Mouse (Mus musculus) central nervous system, embryonic 14 days (tissue): Measurements from ENCODE around the gene Sdsl. TPM values are rescaled to one million over a fixed set of nuclear protein-coding genes. Genes with fewer than 3 reads are reported as not detected.

Source experiments
- polyA plus RNA-seq: library from polyadenylated mRNA; depleted of rRNA; stranded (reverse); fragments of >200 nt; gene quantifications from 2 replicates; pipeline ENCODE4 v1.2.3, GENCODE M21; 2012; rRNA removed

Sdsl gene
- 7.8 and 9.8 TPM in 2 replicates for polyA plus RNA-seq

GRCm38 (mm10) chr5:120472770-120473169 is at the start of gene Sdsl:
Gene Sdsl, minus strand, starts transcription at chr5:120472810.

DNA sequence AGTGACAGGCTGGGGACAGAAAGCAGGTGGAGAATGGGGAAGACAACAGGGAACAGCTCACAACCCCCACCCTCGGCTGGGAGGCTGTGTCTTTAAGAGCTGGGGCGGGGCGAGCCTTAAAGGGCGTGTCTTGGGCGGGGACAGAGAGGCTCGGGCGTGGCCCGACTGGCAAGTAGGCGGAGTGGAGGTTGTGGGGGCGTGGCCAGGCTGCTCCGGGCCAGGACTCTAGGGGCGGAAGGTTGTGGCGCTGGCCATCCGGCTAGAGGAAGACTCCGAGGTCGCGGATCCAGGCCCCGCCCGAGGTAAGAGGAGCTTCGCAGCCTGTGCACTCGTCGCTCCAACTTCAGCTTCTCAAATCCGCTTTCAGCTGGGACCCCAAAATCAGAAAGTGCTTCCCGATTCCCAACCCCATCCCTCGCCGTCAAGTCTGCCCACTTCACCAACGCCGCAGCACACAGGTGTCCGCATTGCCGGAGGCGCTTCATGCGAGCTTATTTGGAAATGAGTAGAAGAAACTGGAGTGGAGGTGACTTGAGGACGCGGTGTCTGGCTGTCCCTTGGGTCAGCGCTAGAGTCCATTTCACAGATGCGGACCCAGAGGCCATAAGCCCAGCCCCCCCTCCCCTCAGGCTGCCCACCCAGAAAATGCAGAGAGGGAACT is 38.5 kb upstream of the Sdsl start, which contains the start of gene Slc8b1:
Slc8b1 (plus strand) TSS at position 187 of the 661 bp plus-strand sequence.

DNA sequence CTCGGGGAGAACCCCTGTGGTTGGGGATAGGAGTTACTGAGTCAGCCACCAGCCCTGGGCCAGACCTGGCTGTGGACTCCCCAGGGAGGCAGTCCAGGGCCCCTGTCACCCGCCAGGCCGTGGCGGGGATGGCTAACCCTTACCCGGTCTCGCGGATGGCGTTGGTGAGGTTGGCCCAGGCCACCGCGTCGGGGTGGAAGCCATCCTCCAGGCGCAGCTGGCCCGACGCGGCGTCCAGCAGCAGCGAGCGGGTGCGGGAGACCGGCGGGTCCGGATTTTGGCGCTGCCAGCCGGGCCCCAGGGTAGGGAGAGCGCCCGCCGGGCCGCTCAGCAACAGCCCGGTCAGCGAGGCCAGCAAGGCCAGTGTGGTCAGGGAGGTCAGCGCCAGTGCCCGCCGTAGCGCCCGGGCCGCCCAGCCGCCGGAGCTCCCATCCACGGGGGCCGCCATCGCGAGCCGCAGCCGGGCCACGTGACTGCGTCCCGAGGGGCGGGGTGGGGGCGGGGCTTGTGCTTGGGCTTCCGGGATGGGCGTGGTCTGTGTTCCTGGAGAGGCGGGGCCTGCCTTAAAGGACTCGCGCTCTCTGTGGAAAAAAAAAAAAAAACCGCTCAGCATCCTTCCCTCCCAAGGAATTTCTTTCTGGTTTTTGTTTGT is 30.7 kb upstream of the Sdsl start, which contains the start of gene Plbd2:
Plbd2 (minus strand) TSS at position 482 of the 652 bp plus-strand sequence.

GRCm38 (mm10) chr5:120476296-120476695 is 3.7 kb upstream of the Sdsl start, which contains the start of gene Sds:
Gene Sds, plus strand, starts transcription at chr5:120476526.

DNA sequence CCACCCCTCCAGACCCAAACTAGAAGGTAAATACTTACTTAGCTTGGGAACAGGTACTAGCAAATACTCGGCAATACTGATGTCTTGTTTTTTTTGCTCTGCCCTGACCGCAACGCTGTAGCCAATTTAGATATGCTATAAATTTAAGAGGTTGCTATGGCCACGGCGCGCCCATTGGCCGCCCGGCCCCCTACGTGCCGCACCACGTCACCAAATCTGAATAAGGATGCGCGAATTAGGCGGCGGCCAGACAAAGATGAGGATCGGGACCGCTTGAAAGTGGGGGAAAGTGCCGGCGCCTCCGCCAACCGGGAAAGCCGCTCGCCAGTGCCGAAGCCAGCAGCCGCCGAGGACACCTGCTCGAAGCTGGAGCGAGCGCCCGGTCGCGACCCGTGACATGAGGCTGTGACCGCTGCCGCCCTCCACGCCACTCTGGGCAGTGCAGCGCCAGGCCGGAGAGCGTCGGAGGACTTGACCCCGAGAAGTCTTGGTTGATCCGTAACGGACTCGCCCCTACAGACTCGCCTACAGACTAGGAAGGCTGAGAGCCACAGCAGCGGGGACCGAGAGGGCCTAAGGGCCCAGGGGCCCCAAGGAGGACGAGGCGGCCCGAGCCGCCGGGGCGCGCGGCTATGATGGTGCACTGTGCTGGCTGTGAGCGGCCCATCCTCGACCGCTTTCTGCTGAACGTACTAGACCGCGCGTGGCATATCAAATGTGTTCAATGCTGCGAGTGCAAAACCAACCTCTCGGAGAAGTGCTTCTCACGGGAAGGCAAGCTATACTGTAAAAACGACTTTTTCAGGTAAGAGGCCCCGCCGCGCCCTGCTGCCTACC is 40.7 kb downstream of the Sdsl start, which contains the start of gene Lhx5:
Lhx5 (plus strand) TSS at position 51 of the 837 bp plus-strand sequence.

Other genes starting within 250 kb of the Sdsl start
- 10.9 and 18.8 TPM in 2 replicates for gene Lhx5, start 41.1 kb downstream of the Sdsl start, polyA plus RNA-seq
- not detected in 2 replicates for gene Sds, start 3.7 kb upstream of the Sdsl start, polyA plus RNA-seq
- 15.2 and 21.3 TPM in 2 replicates for gene Plbd2, start 30.8 kb upstream of the Sdsl start, polyA plus RNA-seq
- 3.2 and 4.3 TPM in 2 replicates for gene Slc8b1, start 38.4 kb upstream of the Sdsl start, polyA plus RNA-seq
- gene Tpcn1, start 115.9 kb upstream of the Sdsl start, polyA plus RNA-seq = 24.5 and 29.9 TPM in 2 replicates
- 3.3 and 3.8 TPM in 2 replicates for gene Iqcd, start 116.2 kb upstream of the Sdsl start, polyA plus RNA-seq
- gene Rita1, start 139.8 kb upstream of the Sdsl start, polyA plus RNA-seq = 36.8 and 37.2 TPM in 2 replicates
- 40.7 and 41.7 TPM in 2 replicates for gene Ddx54, start 139.9 kb upstream of the Sdsl start, polyA plus RNA-seq
- 0.29 and 0.38 TPM in 2 replicates for gene Cfap73, start 161.4 kb upstream of the Sdsl start, polyA plus RNA-seq
- gene Rasal1, start 176.0 kb upstream of the Sdsl start, polyA plus RNA-seq = 1.3 TPM in 2 replicates
- 83.9 and 93.6 TPM in 2 replicates for gene Dtx1, start 239.1 kb upstream of the Sdsl start, polyA plus RNA-seq